Mouse (Mus musculus) G1E (cell line): ENCODE measurements around the gene Mamstr. TPM values are rescaled to one million over a fixed set of nuclear protein-coding genes. Genes with fewer than 3 reads are reported as not detected.

ENCODE experiments used
- ATAC-seq: 2 replicates; pipeline ENCODE4 v1.8.0; 2016; ENCODE audit warnings: mild to moderate bottlenecking; ENCODE audit not compliant: insufficient number of reproducible peaks, poor library complexity, low FRiP score, severe bottlenecking; ENCODE audit errors: extremely low read depth
- DNase-seq: peaks from one replicate; pipeline ENCODE4 v3.0.0; 2012; ENCODE audit warnings: low spot score
- H3K27me3 ChIP-seq: 2 replicates; pipeline ENCODE4 v1.6.1; 2012; ENCODE audit warnings: mild to moderate bottlenecking, low read length, inconsistent platforms; ENCODE audit not compliant: insufficient read depth
- H3K36me3 ChIP-seq: replicated peaks from 2 replicates; pipeline ENCODE3; 2012; ENCODE audit warnings: mild to moderate bottlenecking, inconsistent platforms
- H3K4me1 ChIP-seq: 2 replicates; pipeline ENCODE4 v1.6.1; 2012; ENCODE audit warnings: low read depth, low read length, inconsistent platforms, mixed read lengths; ENCODE audit not compliant: insufficient read depth
- H3K4me3 ChIP-seq: 2 replicates; pipeline ENCODE4 v1.5.1; 2012; ENCODE audit warnings: low read depth, mild to moderate bottlenecking, inconsistent platforms, low read length, moderate library complexity, mixed read lengths
- H3K9me3 ChIP-seq: replicated peaks from 2 replicates; pipeline ENCODE4 v1.6.1; 2012; ENCODE audit warnings: inconsistent platforms
- CTCF ChIP-seq: IDR thresholded peaks from 2 replicates; pipeline ENCODE4 v1.5.1; 2012; ENCODE audit warnings: low read depth, low read length, inconsistent platforms, mixed read lengths
- GATA1 ChIP-seq: IDR thresholded peaks from 2 replicates; pipeline ENCODE4 v1.6.1; 2012; ENCODE audit warnings: borderline replicate concordance, low read length, inconsistent platforms, mixed read lengths
- GATA2 ChIP-seq: IDR thresholded peaks from 2 replicates; pipeline ENCODE4 v1.6.1; 2012; ENCODE audit warnings: low read depth, low read length, inconsistent platforms, borderline replicate concordance
- POLR2AphosphoS5 ChIP-seq: IDR thresholded peaks from 2 replicates; pipeline ENCODE4 v1.6.1; 2012; ENCODE audit warnings: low read depth, low read length, inconsistent platforms; ENCODE audit not compliant: insufficient replicate concordance
- TAL1 ChIP-seq: conservative IDR thresholded peaks from 2 replicates; pipeline ENCODE4 v1.6.1; 2012; ENCODE audit warnings: low read depth, low read length, inconsistent platforms, mixed read lengths
- polyA plus RNA-seq: library from polyadenylated mRNA; stranded (reverse); fragments of >175 nt; gene quantifications from 2 replicates; pipeline ENCODE4 v1.2.3, GENCODE M21; 2012
- total RNA-seq, 2 experiments: library from RNA; stranded (forward) in 1 of 2; stranded (reverse) in 1 of 2; fragments of 200-1000 nt in 1 of 2; fragments of >200 nt in 1 of 2; fragmentation: Nextera tagmentation in 1 of 2; gene quantifications; 2 replicates each; pipeline ENCODE4 v1.2.3; 2014 to 2017

Mamstr gene
- total and polyA plus RNA-seq, 3 experiments: not detected

DNA sequence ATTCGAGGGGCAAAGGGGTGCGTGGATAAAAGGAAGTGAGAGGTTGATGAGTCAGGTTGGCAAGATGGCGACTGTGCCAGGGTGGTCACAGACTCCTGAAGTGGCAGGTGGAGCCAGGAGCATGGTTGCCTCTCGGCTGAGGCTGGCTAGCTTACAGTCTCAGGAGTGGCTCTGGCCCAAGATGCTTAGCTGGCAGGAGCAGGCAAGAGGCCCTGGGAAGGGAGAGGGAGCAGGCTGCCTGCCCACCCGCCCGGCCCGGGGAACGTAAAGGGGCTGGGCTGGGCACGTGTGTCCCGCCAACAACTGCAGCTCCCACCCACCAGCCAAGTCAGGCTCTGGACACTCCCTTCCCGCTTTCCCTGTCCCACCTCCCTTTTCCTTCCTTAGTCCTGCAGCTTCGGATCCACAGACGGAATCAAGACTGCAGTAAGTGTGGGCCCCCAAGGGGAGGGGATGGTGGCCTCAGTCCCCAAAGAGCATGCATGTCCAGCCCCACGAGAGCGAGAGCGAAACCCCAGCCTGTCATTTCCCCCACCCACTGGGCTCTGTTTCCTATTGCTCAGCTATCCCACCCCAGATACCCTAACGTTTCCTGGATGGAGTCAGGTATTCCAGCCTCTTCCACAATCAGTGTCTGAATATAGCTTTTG is 1.7 kb downstream of the Mamstr start:
- Histone ChIP-seq H3K4me3 (no peak overlapping the region), H3K4me1 (peaks cover 9% of the 10 kb centered on the region; the same call in 1 of the 2 replicates), H3K9me3 (no peaks in the 10 kb centered on the region), H3K36me3 (no peaks in the 10 kb centered on the region), H3K27me3 (peaks cover 49% of the 10 kb centered on the region)
- no peak for ATAC-seq
- no peak for TF ChIP-seq GATA2
- TF ChIP-seq POLR2AphosphoS5: no peak
- TF ChIP-seq CTCF: no peak
- no peak for TF ChIP-seq GATA1
- no peak for TF ChIP-seq TAL1
- DNase-seq: no peak

DNA sequence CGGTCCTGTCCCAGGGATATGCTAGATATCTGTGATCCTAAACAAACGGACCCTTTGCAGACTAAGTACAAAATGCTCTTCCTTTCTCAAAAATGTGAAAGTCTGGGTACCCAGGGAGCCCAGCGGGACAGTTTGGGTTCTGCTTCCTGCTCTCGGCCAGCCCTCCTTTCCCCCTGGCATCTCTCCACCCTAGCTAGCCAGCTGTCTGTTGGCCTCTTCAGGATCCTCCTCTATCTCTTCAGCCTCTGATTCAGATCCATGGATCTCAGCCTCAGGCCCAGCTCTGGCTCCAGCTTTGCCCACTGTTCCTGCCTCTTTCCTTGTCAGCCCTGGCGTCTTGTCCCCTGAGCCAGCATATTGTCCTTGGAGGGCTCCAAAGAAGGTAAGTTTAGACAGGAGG is 2.3 kb downstream of the Mamstr start:
- H3K27me3 ChIP-seq: peaks cover 51% of the 10 kb centered on the region
- H3K36me3 ChIP-seq: no peaks in the 10 kb centered on the region
- no peaks in the 10 kb centered on the region for H3K9me3 ChIP-seq
- H3K4me3 ChIP-seq: no peak overlapping the region
- H3K4me1 ChIP-seq: peaks cover 9% of the 10 kb centered on the region; the same call in 1 of the 2 replicates
- TF ChIP-seq POLR2AphosphoS5 (no peak), GATA2 (no peak)
- no peak for DNase-seq
- no peak for ATAC-seq

DNA sequence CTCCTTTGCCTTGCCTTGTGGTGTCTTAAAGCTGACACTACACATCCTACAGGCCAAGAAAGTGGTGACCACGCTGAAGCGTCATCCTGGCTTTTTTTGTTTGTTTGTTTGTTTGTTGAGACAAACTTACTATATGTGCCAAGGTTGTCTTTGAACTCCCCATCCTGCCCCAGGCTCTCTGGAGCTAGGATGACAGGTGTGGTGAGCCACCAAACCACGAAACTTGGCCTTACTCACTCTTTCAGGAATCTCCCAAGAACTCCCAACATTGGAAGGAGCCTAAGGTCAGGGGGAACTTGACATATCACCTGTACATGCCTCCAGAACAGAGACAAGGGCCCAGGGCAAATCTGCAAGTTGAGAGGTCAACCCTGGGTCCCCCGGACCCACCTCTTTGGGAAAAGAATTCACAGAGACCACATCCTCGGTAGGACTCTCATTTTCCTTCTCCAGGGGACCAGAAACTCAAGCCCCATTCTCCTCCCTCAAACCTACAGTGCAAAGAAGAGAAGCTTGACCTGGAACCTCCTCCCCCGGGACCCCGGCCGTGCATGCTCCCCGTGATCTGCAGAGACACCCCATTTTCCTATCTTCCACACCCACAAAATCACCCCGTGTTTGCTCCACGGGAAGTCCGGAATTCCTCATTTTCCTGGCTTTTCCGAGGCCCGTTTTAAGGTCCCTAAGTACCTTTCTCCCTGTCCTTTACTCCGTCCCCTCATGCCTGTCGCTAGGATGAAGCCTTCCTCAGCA is 2.9 kb downstream of the Mamstr start:
- Histone ChIP-seq H3K9me3 (no peaks in the 10 kb centered on the region), H3K36me3 (no peaks in the 10 kb centered on the region), H3K27me3 (peaks cover 57% of the 10 kb centered on the region), H3K4me3 (no peak overlapping the region), H3K4me1 (peaks cover 9% of the 10 kb centered on the region; the same call in 1 of the 2 replicates)
- TF ChIP-seq TAL1 (no peak), CTCF (no peak), GATA2 (no peak), GATA1 (no peak), POLR2AphosphoS5 (no peak)
- DNase-seq (no peak), ATAC-seq (no peak)

DNA sequence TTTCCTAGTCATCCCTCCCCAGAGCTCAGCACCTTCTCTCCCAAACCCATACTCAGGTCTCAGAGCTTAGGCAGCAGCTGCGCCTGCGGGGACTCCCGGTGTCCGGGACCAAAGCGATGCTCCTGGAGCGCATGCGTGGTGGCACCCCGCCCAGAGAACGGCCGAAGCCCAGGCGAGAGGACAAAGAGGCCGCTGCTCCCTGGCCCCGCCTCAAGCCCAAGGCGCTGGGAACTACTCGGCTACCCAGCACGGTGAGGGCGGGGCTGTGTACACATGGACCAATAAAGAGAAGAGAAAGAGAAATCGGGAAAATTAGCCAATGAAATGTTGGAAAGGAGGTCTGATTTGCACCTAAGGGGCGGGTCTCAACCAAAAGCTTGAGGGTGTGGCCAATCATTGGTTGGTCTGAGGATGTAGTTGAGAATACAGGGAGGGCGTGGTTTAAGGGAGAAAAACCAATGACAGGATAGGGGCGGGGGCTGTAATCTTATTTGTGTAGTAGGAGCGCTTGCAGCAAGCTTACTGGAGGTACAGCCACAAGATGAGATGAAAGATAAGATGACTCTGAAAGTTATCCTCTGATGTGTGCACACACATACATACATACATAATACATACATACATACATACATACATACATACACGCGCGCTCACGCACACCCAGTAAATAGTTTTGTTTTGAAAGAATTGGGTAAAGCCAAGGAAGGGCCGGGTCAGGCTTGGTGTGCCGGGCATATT is 3.8 kb downstream of the Mamstr start:
- no peaks in the 10 kb centered on the region for H3K9me3 ChIP-seq
- H3K27me3 ChIP-seq: peaks cover 59% of the 10 kb centered on the region
- H3K36me3 ChIP-seq: no peaks in the 10 kb centered on the region
- ATAC-seq: no peak
- no peak overlapping the region for H3K4me3 ChIP-seq
- TF ChIP-seq GATA2: no peak
- no peak for TF ChIP-seq TAL1
- no peak for TF ChIP-seq POLR2AphosphoS5
- TF ChIP-seq GATA1: no peak
- TF ChIP-seq CTCF: no peak
- peaks cover 9% of the 10 kb centered on the region; the same call in 1 of the 2 replicates for H3K4me1 ChIP-seq
- no peak for DNase-seq

DNA sequence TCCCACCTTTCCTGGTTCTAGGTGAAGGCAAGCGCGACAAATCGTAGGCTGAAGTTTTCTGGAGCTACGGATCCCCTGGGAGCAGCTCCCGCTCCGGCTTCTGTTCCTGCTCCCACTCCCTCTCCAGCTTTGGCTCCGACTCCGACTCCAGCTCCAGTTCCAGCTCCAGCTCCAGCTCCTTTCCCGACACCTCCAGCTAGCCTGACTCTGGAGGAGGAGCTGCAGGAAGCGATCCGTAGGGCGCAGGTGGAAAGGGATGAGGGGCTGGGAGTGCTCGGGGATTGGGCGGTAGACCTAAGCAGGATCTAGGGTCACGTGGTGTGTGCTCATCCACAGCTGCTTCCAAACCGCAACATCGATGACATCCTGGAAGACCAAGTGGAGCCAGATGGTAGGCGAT is 4.4 kb downstream of the Mamstr start:
- Histone ChIP-seq H3K4me3 (no peak overlapping the region), H3K9me3 (no peaks in the 10 kb centered on the region), H3K36me3 (no peaks in the 10 kb centered on the region), H3K4me1 (peaks cover 9% of the 10 kb centered on the region; the same call in 1 of the 2 replicates), H3K27me3 (peaks cover 60% of the 10 kb centered on the region)
- ATAC-seq (no peak), DNase-seq (no peak)
- no peak for TF ChIP-seq POLR2AphosphoS5
- no peak for TF ChIP-seq GATA1
- TF ChIP-seq TAL1: no peak
- TF ChIP-seq GATA2: no peak
- TF ChIP-seq CTCF: no peak

DNA sequence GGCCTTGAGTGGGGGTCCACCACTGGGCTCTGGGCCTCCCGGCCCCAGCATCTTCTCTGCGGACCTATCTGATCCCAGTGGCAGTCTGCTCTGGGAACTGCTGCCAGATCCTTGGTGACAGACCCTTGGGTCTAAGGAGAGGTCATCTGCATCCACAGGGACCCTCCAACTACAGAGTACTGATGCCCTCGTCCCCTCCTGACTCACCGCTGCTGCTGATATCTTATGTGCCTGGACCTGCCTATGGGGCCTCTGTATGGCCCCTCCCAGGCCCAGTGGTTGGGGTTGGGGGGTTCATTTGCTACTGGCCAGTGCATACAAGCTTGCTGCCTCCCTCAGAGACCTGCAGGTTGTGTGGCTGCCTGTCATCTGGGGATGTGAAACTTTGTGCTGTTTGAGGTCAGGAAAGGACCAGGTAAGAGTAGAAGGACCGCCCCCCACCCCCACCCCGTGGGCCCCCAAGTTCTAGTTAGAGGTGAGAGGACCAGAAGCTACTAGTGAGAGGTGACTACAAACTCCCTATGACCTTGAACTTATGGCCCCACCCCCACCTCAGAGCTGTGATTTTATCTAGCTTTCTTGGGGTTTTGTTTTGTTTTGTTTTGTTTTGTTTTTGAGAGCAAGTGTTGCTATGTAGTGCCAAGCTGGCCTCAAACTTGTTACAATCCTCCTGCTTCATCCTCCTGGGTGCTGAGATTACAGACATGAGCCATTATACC is 5.3 kb downstream of the Mamstr start:
- peaks cover 5% of the 10 kb centered on the region; the same call in 1 of the 2 replicates for H3K4me1 ChIP-seq
- no peaks in the 10 kb centered on the region for H3K9me3 ChIP-seq
- no peak overlapping the region for H3K4me3 ChIP-seq
- DNase-seq: no peak
- TF ChIP-seq GATA2 (no peak), POLR2AphosphoS5 (no peak), GATA1 (no peak), CTCF (no peak), TAL1 (no peak)
- no peak for ATAC-seq
- peaks cover 58% of the 10 kb centered on the region for H3K27me3 ChIP-seq
- no peaks in the 10 kb centered on the region for H3K36me3 ChIP-seq
